Comparison of ENCODE assay signal across 11 mouse cellular contexts in genomic region chr5:125363894-125364293, GRCm38 (mm10). TPM values are rescaled to one million over a fixed set of nuclear protein-coding genes. Genes with fewer than 3 reads are reported as not detected.
DNase-seq lines count a peak whose midpoint lies in the region; ATAC-seq and TF ChIP-seq lines count a peak whose summit lies in the region.
"Had no signal": no experiment of that assay in that cellular context is flagged by ENCODE, and none has a peak within 500 bp of the region (broad histone marks: within the 10 kb centered on the region; RNA-seq: fewer than 3 reads in every experiment).

No protein-coding gene starts in this region.

- H3K4me1 ChIP-seq in limb, embryonic 15.5 days = no peaks in the 10 kb centered on the region
- H3K4me1 ChIP-seq in limb, embryonic 10.5 days = no peaks in the 10 kb centered on the region
- H3K4me1 ChIP-seq in liver, postnatal 0 days (ENCODE audit: insufficient read depth) = no peaks in the 10 kb centered on the region

- no peaks in the 10 kb centered on the region for H3K9me3 ChIP-seq in limb, embryonic 15.5 days
- no peaks in the 10 kb centered on the region for H3K9me3 ChIP-seq in limb, embryonic 10.5 days (replicated peaks)
- no peaks in the 10 kb centered on the region for H3K9me3 ChIP-seq in liver, postnatal 0 days (ENCODE audit: low read length)
- H3K9me3 ChIP-seq: liver, embryonic 15.5 days had no signal

- DNase-seq in limb, embryonic 10.5 days (ENCODE audit: low spot score) = no peak
- peak; percentile 34 for DNase-seq in heart, adult 8-10 months (ENCODE audit: low spot score)
- peak; percentile 78 for DNase-seq in heart, postnatal 4 days
- DNase-seq in liver, postnatal 0 days = peak; percentile 45
- DNase-seq in urinary bladder, postnatal 25 days (ENCODE audit: low spot score) = no peak
- DNase-seq in spleen, postnatal 36 days (ENCODE audit: low spot score in 2 of 2) = no peak
- DNase-seq: cerebellum, adult 18-20 months had no signal

- H3K9ac ChIP-seq in limb, embryonic 15.5 days = no peak overlapping the region
- H3K9ac ChIP-seq in liver, postnatal 0 days (replicated peaks) = no peak overlapping the region
- H3K9ac ChIP-seq: liver, embryonic 15.5 days had no signal

- no peaks in the 10 kb centered on the region for H3K36me3 ChIP-seq in limb, embryonic 15.5 days
- no peaks in the 10 kb centered on the region for H3K36me3 ChIP-seq in limb, embryonic 10.5 days
- H3K36me3 ChIP-seq in liver, postnatal 0 days (replicated peaks; ENCODE audit: insufficient read depth, low read length) = no peaks in the 10 kb centered on the region
- H3K36me3 ChIP-seq: liver, embryonic 15.5 days had no signal

- no peak overlapping the region for H3K4me2 ChIP-seq in limb, embryonic 15.5 days
- H3K4me2 ChIP-seq in liver, postnatal 0 days (ENCODE audit: low read depth, low read length) = no peak overlapping the region
- H3K4me2 ChIP-seq: liver, embryonic 15.5 days had no signal

- 0 out of 2 replicates have a peak, but pooled peaks have one; percentile 38 for ATAC-seq in limb, embryonic 15.5 days (ENCODE audit: insufficient number of reproducible peaks, low FRiP score, low TSS enrichment, low read depth)
- ATAC-seq in liver, postnatal 0 days = peak; percentile 28; the same call in 1 of the 2 replicates
- ATAC-seq: forebrain, embryonic 16.5 days had no signal

- no peak overlapping the region for H3K27ac ChIP-seq in limb, embryonic 15.5 days
- no peak overlapping the region for H3K27ac ChIP-seq in limb, embryonic 10.5 days
- no peak overlapping the region for H3K27ac ChIP-seq in liver, postnatal 0 days (ENCODE audit: low read depth)
- H3K27ac ChIP-seq: liver, embryonic 15.5 days had no signal

- TF ChIP-seq EP300 in liver, postnatal 0 days (IDR thresholded peaks at IDR 0.05; ENCODE audit: low read depth) = no peak

- H3K4me3 ChIP-seq in limb, embryonic 15.5 days = no peak overlapping the region
- no peak overlapping the region for H3K4me3 ChIP-seq in limb, embryonic 10.5 days
- H3K4me3 ChIP-seq in liver, postnatal 0 days (ENCODE audit: low read depth, low read length) = no peak overlapping the region
- H3K4me3 ChIP-seq: liver, embryonic 15.5 days had no signal

- no peaks in the 10 kb centered on the region for H3K27me3 ChIP-seq in limb, embryonic 15.5 days
- no peaks in the 10 kb centered on the region for H3K27me3 ChIP-seq in limb, embryonic 10.5 days (ENCODE audit: low read depth, poor library complexity, severe bottlenecking)
- no peaks in the 10 kb centered on the region for H3K27me3 ChIP-seq in liver, postnatal 0 days (ENCODE audit: insufficient read depth, low read length)
- H3K27me3 ChIP-seq: liver, embryonic 15.5 days had no signal

- 62% methylated on average over 7 of the region's 7 CpGs for WGBS in limb, embryonic 15.5 days
- WGBS in limb, embryonic 10.5 days = 88% methylated on average over 7 of the region's 7 CpGs
- 55% methylated on average over 7 of the region's 7 CpGs for WGBS in liver, postnatal 0 days (ENCODE audit: insufficient replicate concordance)

- TF ChIP-seq CTCF in liver, postnatal 0 days (IDR thresholded peaks at IDR 0.05; ENCODE audit: low read depth) = no peak

RNA-seq across cellular contexts. Expression of gene Scarb1, which starts 23.0 kb away (rescaled TPM):
- 57.2 and 65.1 TPM in 2 replicates for polyA plus RNA-seq in limb, embryonic 15.5 days (2015; fragmentation: Nextera tagmentation; extraction: Ambion mirVana)
- 43.5 and 45.2 TPM in 2 replicates for polyA plus RNA-seq in limb, embryonic 10.5 days (2016; fragmentation: Nextera tagmentation; extraction: Ambion mirVana)
- 10 to 100 TPM; 21.8 to 27.3 (median 25.7) TPM for total RNA-seq in heart, adult 8-10 months (2022)
- 10 to 100 TPM; 65.7 to 67.0 TPM for total RNA-seq in heart, postnatal 4 days (2021)
- 105 and 109 TPM in 2 replicates for polyA plus RNA-seq in liver, postnatal 0 days (2015; fragmentation: Nextera tagmentation; extraction: Ambion mirVana)

RNA-seq across cellular contexts. Expression of gene Gm10382, which starts 25.2 kb away (rescaled TPM):
- polyA plus RNA-seq in limb, embryonic 15.5 days (2015; fragmentation: Nextera tagmentation; extraction: Ambion mirVana) = 0.14 and 0.32 TPM in 2 replicates
- polyA plus RNA-seq in limb, embryonic 10.5 days (2016; fragmentation: Nextera tagmentation; extraction: Ambion mirVana) = 0.44 and 0.54 TPM in 2 replicates
- not detected for total RNA-seq in heart, adult 8-10 months (2022)
- under 1 TPM; 0.21 to 0.29 TPM for total RNA-seq in heart, postnatal 4 days (2021)
- polyA plus RNA-seq in liver, postnatal 0 days (2015; fragmentation: Nextera tagmentation; extraction: Ambion mirVana) = 0.17 and 0.18 TPM in 2 replicates
- polyA plus RNA-seq: neural tube, embryonic 11.5 days had no signal

RNA-seq across cellular contexts. Expression of gene Ubc, which starts 26.1 kb away (rescaled TPM):
- 1,133 and 1,236 TPM in 2 replicates for polyA plus RNA-seq in limb, embryonic 15.5 days (2015; fragmentation: Nextera tagmentation; extraction: Ambion mirVana)
- polyA plus RNA-seq in limb, embryonic 10.5 days (2016; fragmentation: Nextera tagmentation; extraction: Ambion mirVana) = 856 and 992 TPM in 2 replicates
- 1,000 to 10,000 TPM in 2 of 4 experiments, 100 to 1,000 TPM in 2; 839 to 1,234 (median 1,027) TPM for total RNA-seq in heart, adult 8-10 months (2022)
- 100 to 1,000 TPM; 781 to 834 TPM for total RNA-seq in heart, postnatal 4 days (2021)
- 369 and 531 TPM in 2 replicates for polyA plus RNA-seq in liver, postnatal 0 days (2015; fragmentation: Nextera tagmentation; extraction: Ambion mirVana)

Comparison
In these comparisons a context has a peak if more than half of its experiments do, and no peak if none do; other contexts are left out.
1. DNase-seq: peak in heart, adult 8-10 months (single experiment), heart, postnatal 4 days (single experiment) and liver, postnatal 0 days (single experiment); none in limb, embryonic 10.5 days (single experiment), urinary bladder, postnatal 25 days (single experiment) and spleen, postnatal 36 days (0 of 2).